Mouse (Mus musculus) left cerebral cortex, postnatal 4 days (tissue): ENCODE results near the gene Grm6. TPM values are rescaled to one million over a fixed set of nuclear protein-coding genes. Genes with fewer than 3 reads are reported as not detected.

Source experiments
- DNase-seq: peaks from one replicate; pipeline ENCODE4 v3.0.0-alpha.2; 2022
- intact Hi-C: fragments of 180-260 bp; cut with DNase I; formaldehyde crosslinking; loops from one replicate; pipeline ENCODE4 v1.15.1; 2025
- total RNA-seq, 2 experiments: library from RNA; stranded (reverse); gene quantifications; 2 replicates each; pipeline ENCODE4 v1.2.3; 2021

Gene Grm6
- total RNA-seq, 2 experiments from 2014 or later, result not detected

GRCm38 (mm10) chr11:50913301-50913700 lies 62.8 kb downstream of the Grm6 start:
- intact Hi-C loops, result no loop called here

GRCm38 (mm10) chr11:50914461-50914860 lies 64.0 kb downstream of the Grm6 start:
- intact Hi-C loops, result no loop called here
- no peak for DNase-seq

More at GRCm38 (mm10) chr11:50913301-50913700, 62.8 kb downstream of the Grm6 start:
- DNase-seq, result no peak

Other genes with a start within 250 kb of the Grm6 start
- 10 to 100 TPM in 1 of 2 experiments, 1 to 10 TPM in 1; 9.6 to 10.2 TPM for gene Adamts2, start 248.6 kb upstream of the Grm6 start, total RNA-seq
- 10 to 100 TPM; 88.7 to 90.6 TPM for gene Zfp354c, start 23.0 kb upstream of the Grm6 start, total RNA-seq
- 1 to 10 TPM; 4.1 to 4.4 TPM for gene Zfp879, start 9.1 kb upstream of the Grm6 start, total RNA-seq
- 1 to 10 TPM; 6.9 to 8.4 TPM for gene Zfp454, start 37.0 kb downstream of the Grm6 start, total RNA-seq
- 10 to 100 TPM; 33.7 to 39.2 TPM for gene Zfp2, start 65.5 kb downstream of the Grm6 start, total RNA-seq
- gene Zfp354b, start 80.9 kb downstream of the Grm6 start, total RNA-seq, result 1 to 10 TPM; 6.1 to 7.6 TPM
- gene 4933414I15Rik, start 93.1 kb downstream of the Grm6 start, total RNA-seq, result not detected
- not detected for gene Prop1, start 103.1 kb downstream of the Grm6 start, total RNA-seq
- gene Olfr1378, start 115.8 kb downstream of the Grm6 start, total RNA-seq, result not detected
- not detected for gene Olfr1377, start 131.3 kb downstream of the Grm6 start, total RNA-seq
- not detected for gene Olfr51, start 152.9 kb downstream of the Grm6 start, total RNA-seq
- not detected for gene Olfr54, start 163.6 kb downstream of the Grm6 start, total RNA-seq
- not detected for gene Olfr1375, start 197.4 kb downstream of the Grm6 start, total RNA-seq
- 10 to 100 TPM; 11.1 to 11.2 TPM for gene Zfp354a, start 208.6 kb downstream of the Grm6 start, total RNA-seq